Mouse (Mus musculus) v-Abl transformed pro-B cells (cell line): ENCODE measurements at regions not wholly inside any gene's neighbourhood (a gene's known extent, or its start where the extent isn't known, plus 50 kb on each side); places are given as distances from the start of the nearest gene placed in this dataset.

Experiments used
- in situ Hi-C, 2 experiments: fragments of 400-800 bp; cut with MboI; formaldehyde crosslinking; loops; one replicate each; pipeline ENCODE4 v1.15.1; 2025; ENCODE audit not compliant: unreplicated experiment in 2 of 2

GRCm38 (mm10) chr7:36352761-36353160, 345.2 kb upstream of the Tshz3 start:
- in situ Hi-C loops: no loop called here

- in situ Hi-C loops: no loop called here
Observed at GRCm38 (mm10) chr7:36350616-36351015, 347.3 kb upstream of the Tshz3 start.

- in situ Hi-C loops: no loop called here
Observed at GRCm38 (mm10) chr7:36348195-36348594, 349.7 kb upstream of the Tshz3 start.

- in situ Hi-C loops: no loop called here
Observed at GRCm38 (mm10) chr7:36334857-36335256, 363.1 kb upstream of the Tshz3 start.

- in situ Hi-C loops: no loop called here
Observed at GRCm38 (mm10) chr7:36334091-36334490, 363.8 kb upstream of the Tshz3 start.

GRCm38 (mm10) chr7:36332633-36333032, 365.3 kb upstream of the Tshz3 start:
- in situ Hi-C loops: no loop called here

- in situ Hi-C loops: no loop called here
Observed at GRCm38 (mm10) chr7:36328141-36328540, 369.8 kb upstream of the Tshz3 start.

- in situ Hi-C loops: no loop called here
Observed at GRCm38 (mm10) chr7:36324035-36324434, 373.9 kb upstream of the Tshz3 start.

- in situ Hi-C loops: no loop called here
Observed at GRCm38 (mm10) chr7:36322181-36322580, 375.7 kb upstream of the Tshz3 start.

- in situ Hi-C loops: no loop called here
Observed at GRCm38 (mm10) chr7:36317466-36318212, 380.3 kb upstream of the Tshz3 start.

GRCm38 (mm10) chr7:36313751-36314150, 384.2 kb upstream of the Tshz3 start:
- in situ Hi-C loops: no loop called here

GRCm38 (mm10) chr7:36309761-36310605, 387.9 kb upstream of the Tshz3 start:
- in situ Hi-C loops: no loop called here

- in situ Hi-C loops: no loop called here
Observed at GRCm38 (mm10) chr7:36308726-36309125, 389.2 kb upstream of the Tshz3 start.

GRCm38 (mm10) chr7:36308106-36308620, 389.8 kb upstream of the Tshz3 start:
- in situ Hi-C loops: no loop called here

- in situ Hi-C loops: no loop called here
Observed at GRCm38 (mm10) chr7:36277275-36277674, 420.6 kb upstream of the Tshz3 start.

GRCm38 (mm10) chr7:36268966-36269365, 429.0 kb upstream of the Tshz3 start:
- in situ Hi-C loops: no loop called here

GRCm38 (mm10) chr7:36265163-36265823, 432.6 kb upstream of the Tshz3 start:
- in situ Hi-C loops: no loop called here

GRCm38 (mm10) chr7:36262124-36262710, 435.7 kb upstream of the Tshz3 start:
- in situ Hi-C loops: no loop called here

GRCm38 (mm10) chr7:36257102-36257501, 440.8 kb upstream of the Tshz3 start:
- in situ Hi-C loops: no loop called here

- in situ Hi-C loops: no loop called here
Observed at GRCm38 (mm10) chr7:36247356-36247755, 444.6 kb upstream of the Zfp507 start.

- in situ Hi-C loops: no loop called here
Observed at GRCm38 (mm10) chr7:36236673-36237072, 433.9 kb upstream of the Zfp507 start.
